Mouse (Mus musculus) layer of hippocampus, postnatal 36 days (tissue): ENCODE data around the gene Luc7l3. TPM values are rescaled to one million over a fixed set of nuclear protein-coding genes. Genes with fewer than 3 reads are reported as not detected.

Experiments
- DNase-seq, 2 experiments: peaks; one replicate each; pipeline ENCODE4 v3.0.0; 2022
- total RNA-seq, 2 experiments: library from RNA; stranded (reverse); gene quantifications; 2 replicates each; pipeline ENCODE4 v1.2.3; 2021

The Luc7l3 gene
- total RNA-seq, 2 experiments from 2014 or later = 120 to 123 TPM

DNA sequence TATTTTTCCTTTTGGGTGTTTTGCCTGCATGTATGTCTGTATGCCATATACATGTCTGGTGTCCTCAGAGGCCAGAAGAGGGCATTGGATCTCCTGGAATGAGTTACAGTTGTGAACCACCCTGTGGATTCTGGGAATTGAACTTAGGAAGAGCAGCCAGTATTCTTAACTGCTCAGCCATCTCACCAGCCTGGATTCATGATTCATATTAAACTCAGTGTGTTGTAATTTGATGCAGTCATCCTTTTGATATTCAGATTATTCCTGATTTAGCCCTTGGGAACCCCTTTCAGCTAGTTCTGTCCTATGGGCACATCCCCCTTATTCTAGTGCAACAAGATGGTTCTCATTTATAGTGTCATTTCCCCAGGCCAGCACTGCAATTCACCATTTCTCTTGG lies 14.8 kb upstream of the Luc7l3 start:
- no peak for DNase-seq

DNA sequence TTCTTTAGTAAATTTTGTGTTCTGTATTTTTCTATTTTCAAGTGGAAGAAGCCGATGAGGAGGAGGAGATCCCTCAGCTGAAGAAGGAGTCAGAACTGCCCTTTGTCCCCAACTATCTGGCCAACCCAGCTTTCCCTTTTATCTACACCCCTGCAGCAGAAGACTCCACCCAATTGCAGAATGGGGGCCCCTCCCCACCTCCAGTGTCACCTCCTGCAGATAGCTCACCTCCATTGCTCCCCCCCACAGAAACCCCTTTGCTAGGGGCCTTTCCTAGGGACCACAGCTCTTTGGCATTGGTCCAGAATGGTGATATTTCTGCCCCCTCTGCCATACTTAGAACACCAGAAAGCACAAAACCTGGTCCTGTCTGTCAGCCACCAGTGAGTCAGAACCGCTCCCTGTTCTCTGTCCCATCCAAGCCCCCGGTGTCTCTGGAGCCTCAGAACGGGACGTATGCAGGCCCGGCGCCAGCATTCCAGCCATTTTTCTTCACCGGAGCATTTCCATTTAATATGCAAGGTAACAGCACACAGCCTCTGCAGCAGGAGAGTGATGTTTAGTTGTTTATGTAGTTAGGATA lies 12.7 kb upstream of the Luc7l3 start:
- DNase-seq = no peak

DNA sequence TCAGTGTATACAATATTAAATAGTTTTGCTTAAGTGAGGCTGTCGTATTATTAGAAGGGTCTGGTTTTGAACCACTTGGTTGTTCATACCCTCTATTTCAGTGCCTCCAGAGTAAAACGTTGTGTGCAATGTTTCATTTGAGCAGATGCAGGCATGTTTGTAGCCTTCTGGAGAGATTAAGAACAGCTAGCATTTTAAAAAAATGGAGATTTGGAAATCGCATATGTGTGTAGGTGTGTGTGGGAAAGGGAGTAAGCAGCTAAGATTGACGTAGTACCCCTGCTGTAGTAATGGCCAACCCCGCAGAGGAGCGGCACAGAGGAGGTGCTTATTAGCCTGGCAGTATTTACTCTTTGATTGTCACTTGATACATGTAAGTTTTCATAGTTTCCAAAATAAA lies 10.9 kb upstream of the Luc7l3 start:
- DNase-seq = no peak

DNA sequence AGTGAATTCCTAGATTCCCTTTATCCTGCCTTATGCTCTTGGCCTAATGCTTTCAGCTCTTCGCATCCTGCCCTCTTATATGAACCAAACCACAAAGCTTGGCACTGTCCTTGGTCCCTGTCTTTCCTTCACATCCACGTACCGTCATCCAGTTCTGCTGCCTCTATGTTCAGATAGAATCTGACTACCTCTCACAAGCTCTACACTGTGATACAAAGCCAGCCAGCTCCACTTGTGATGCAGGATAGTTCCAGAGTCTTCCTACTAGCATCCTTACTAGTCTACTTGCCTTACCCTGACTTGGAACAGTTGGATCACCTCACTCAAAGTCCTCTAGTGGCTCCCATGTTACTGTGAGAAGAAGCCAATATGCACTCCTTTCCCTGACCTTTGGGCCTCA lies 8.4 kb upstream of the Luc7l3 start:
- no peak for DNase-seq

DNA sequence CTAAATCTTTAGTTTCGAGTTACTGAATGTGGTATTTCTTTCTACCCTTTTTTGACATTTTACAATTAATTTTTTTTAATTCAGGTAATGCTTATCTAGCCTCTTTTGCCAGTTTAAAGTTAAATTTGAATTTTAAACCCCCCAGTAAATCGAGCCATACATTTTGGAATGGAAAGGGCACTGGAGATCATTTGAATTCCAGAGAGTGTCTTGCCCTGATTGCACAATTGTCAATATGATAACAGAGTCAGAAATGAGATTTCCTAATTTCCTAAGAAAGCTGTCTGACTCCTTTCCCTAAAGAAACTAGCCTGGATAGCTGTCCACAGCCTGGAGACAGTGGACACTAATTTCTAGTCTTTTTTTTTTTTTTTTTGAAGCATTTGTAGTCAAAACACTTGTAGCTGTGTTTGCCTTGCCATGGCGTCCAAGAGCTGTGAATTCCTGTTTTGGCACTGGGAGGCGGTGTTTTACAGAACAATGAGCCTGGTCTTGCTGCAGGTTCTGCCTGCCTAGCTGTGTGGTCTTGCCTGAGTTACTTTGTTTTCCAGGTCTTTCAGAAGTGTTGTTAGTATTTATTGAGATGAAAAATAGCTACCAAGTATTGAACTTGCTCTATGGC lies 7.6 kb upstream of the Luc7l3 start:
- DNase-seq = peak; percentile 57 to 58

DNA sequence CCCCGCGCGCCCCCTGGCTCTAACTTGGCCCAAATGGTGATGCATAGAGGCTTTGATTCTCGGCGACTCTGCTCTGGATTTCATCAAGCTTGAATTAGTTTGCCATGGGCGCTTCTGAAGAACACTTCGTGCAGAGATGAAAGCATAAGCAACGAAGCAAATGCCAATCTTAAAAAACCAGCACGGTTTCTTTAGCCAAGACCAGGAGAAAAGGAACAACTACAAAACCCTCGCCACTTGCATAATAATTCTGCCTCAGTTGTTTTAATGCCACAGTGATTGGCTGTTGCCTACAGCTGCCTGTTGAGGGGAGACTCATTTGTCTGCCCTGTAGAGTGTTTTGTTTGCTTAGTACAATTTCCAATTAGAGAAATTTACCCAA lies 6.8 kb upstream of the Luc7l3 start:
- no peak for DNase-seq

DNA sequence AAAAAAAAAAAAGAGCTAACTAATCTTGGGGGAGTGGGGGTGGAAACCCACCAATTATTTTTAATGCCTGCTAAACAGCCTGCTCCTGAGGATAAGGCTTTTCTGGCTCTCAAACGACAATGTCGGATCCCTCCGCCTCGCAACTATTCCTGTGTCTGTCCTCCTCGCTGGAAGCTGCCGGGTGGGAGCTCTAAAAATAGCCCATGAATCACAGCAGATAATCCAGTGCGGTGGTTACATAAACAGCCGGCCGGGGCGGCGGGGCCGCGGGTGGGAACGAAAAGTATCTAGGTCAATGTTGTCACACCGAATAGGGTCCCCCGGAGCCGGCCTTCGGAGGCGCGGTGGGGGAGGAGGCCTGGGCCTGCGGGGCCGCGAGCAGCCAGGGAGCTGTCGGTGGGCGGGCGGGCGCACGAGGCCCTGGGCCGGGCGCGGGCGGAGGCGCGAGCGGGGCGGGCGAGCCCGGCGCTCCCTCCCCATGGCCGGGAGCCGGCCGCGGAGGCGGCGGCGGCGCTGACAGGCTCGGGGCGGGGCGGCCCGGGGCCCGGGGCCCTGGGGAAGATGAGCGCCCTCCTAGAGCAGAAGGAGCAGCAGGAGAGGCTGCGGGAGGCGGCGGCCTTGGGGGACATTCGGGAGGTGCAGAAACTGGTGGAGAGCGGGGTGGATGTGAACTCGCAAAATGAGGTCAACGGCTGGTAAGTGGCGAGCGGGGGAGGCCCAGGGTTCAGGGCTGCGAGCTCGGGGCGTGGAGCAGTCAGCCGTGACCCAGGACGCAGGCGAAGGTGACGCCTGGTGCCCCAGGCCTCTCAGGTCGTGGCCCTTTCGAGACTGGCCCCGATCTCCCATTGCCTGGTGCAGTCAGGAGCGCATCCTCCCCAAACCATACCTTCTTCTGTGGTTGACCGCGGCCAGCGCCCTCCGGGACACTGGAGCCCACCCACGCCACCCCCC lies 6.2 kb upstream of the Luc7l3 start, which contains the start of gene Ankrd40:
Gene Ankrd40, plus strand, starts transcription at position 309 of the 951 bp plus-strand sequence.
- peak; percentile 97 for DNase-seq

DNA sequence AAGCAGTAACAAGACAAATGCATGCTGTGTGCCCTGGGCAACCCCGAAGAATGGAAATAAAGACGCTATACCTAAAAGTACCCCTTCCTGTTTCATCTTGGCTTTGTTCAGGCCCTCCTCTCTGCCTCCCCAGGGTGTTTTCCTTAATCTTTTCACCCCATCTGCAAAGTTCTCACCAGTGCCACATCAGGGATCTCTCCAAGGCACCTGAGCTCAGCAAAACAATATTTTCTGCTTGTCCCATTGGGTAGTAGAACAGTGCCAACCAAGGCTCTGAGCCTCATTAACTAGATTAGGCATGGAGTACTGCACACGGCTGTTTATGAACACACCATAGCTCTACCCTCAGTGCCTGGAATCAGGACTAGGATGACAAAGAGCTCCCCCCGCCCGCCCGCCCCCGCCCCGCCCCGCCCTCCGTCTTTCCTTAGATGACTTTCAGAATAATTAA lies 5.2 kb upstream of the Luc7l3 start:
- DNase-seq = no peak

DNA sequence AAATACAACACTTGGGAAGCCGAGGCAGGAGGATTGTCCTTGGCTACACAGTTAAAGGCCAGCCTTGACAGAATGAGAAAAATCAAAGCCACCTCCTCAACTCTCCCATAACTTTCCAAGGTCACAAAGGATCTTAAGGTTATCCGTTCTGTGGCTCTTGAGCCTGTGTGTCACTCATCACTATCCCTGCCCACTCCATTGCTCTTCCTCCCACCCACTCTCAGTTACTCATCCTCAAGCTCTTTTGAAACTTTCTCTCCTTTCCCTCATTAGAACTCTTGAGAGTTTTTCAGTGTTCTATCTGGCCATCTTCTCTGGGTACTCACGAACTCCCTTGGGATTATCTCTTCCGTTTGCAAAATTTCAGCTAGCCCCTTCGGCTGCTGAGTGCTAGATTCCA lies 2.8 kb upstream of the Luc7l3 start:
- no peak for DNase-seq

DNA sequence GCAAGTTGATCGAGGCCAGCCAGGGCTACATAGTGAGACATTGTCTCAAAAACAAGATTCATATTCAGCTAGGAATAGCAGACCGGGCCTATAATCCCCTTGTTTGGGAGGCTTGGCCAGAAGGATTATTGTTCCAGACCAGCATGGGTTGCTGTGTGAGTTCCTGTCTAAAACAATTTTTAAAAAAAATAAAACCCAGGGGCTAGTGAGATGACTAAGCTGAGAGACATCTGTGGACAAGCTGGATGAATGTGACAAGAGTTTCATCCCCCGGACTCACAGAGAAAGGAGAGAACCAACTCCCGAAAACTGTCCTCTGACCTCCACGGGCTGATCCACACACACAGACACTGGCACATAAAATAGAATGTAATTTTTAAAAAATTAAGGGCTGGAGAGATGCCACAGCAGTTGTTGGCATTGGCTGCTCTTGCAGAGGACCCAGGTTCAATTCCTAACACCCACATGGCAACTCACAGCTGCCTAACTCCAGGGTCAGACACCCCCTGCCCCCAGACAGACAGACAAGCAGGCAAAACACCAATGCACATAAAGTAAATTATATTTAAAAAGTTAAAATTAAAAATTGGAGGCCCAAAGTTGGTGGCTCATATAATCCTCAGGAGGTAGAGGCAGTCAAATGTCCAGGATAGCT lies 1.6 kb upstream of the Luc7l3 start:
- no peak for DNase-seq

DNA sequence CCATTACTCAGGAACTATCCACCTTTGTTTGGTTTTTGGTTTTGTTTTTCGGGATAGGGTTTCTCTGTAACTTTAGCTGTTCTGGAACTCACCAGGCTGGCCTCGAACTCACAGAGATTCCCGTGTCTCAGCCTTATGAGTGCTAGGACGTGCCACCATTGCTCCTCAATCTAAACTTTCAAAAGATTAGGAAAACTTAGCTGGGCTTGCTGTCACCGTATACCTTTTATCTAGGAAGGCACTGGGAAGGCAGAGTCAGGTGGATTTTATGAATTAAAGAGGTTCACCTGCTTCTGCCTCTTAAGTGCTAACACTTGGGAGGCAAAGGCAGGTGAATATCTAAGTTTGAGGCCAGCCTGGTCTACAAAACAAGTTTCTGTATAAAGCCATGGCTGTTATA lies 848 bp upstream of the Luc7l3 start:
- DNase-seq = no peak

DNA sequence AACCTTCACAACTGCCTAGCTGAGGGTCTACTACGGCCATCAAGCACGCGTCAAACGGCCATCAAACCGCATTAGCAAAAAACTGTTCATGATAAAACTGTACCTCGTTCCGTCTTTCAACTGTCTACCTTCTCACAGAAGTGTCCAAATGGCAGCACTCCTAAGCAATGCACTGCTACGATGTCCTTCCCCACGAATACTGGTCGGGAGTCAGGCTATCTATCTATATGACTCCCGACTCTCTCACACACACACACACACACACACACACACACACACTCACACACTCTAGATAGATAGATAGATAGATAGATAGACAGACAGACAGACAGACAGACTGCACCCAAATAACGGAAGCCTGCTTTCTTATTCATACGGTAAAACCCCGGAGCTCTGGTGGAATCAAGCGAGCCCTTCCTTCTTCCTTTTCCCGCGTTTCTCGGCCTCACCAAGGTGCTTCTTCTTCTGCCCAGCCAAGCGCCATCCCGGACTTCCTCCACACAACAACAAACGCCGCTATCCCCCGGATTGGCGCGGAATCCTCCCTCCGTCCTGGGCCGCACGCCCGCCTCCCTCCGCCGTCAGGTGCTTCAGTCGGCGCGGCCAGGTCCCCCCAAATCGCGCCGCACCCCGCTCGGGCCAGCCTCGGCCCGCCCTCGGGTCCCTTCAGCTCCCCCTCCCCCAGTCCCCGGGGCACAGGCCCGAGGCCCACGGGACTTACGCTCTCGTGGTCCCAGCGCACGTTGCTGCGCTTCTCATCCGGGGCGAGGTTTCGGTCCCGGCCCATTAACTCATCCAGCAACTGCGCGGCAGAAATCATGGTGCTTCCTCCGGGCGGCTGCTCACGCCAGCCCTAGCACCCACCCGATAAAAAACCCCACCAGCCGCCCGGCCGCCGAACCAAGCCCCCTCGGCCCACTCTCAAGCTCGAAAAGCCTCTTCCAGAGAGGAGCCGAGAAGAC lies 538 bp downstream of the Luc7l3 start:
- no peak for DNase-seq

DNA sequence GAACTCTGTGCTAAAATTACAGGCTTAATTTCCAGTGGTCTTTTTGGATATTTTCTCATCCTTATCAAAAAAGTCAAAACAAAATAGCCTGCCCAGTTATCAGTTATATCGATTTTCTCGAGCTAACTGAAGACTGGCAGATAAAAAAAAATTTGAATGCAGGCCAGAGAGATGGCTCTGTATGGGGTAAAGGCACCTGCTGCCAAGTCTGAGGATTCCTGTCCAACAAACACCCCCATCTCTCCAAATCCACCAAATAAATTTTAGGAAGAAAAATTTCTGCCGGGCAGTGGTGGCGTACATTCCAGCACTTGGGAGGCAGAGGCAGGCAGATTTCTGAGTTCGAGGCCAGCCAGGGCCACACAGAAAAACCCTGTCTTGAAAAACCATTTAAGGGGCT lies 3.7 kb downstream of the Luc7l3 start:
- no peak for DNase-seq

DNA sequence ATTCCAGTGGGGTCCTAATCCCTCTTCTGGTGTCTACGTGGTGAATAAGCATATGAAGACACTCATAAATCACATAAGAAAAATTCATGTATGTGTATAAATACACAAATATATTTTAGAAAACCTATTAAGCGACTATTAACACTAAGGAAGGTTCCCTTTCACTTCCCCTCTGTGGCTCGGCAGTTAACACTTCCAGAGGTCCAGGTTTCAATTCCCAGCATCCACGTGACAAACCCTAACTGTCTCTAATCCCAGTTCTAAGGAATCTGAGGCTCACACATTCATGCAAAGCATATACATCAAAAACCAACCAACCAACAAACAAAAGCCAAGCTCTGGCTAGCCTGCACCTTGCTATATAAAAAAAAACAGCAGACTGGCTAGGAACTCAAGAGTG lies 4.3 kb downstream of the Luc7l3 start:
- no peak for DNase-seq

DNA sequence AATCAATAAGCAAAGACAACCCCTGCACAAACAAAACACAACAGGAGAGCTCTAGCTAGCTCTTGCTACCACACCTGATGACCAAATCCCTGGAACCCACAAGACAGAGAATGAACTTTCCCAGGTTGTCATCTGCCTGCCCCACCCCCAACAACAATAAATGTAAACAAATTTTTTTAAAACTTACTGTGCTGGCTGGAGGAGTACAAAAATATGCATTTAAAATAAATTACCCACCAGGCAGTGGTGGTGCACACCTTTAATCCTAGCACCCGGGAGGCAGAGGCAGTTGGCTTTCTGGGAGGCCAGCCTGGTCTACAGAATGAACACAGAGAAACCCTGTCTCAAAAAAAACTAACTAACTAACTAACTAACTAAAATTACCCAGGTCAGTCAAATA lies 4.8 kb downstream of the Luc7l3 start:
- DNase-seq = no peak

DNA sequence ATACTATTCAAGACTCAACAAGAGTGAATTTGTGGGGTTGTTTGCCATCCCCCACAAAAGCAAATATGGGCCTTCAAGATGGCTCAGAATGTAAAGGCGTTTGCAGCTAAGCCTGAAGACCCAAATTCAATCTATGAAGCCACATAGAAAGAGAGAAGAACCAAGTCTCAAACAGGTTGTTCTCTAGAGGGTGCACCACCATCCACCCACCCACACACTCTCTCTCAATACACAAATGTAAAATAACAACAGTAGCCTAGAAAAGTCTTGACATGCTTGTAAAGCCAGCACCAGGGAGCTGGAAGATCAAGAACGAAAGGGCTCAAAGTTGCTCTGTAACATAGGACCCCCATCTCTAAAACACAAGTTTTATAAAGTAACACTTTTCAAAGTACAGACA lies 5.3 kb downstream of the Luc7l3 start:
- no peak for DNase-seq

DNA sequence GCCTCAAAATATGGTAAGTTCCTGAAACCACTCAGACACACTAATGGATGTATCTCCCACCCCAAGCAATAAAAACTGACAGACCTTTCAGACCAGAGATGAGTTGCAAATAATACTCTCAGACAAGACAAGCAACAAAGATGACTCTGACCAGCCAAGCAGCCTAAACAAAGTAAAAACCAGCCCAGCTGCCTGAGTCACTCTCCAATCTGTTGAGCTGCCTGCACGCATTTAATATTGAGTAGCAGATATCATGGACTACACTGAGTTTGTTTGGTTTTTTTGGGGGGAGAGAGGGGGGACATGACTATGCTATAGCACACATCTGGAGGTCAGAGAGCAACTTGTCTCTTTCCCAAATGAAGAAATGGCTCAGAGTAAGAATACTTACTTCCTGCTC lies 6.5 kb downstream of the Luc7l3 start:
- no peak for DNase-seq

DNA sequence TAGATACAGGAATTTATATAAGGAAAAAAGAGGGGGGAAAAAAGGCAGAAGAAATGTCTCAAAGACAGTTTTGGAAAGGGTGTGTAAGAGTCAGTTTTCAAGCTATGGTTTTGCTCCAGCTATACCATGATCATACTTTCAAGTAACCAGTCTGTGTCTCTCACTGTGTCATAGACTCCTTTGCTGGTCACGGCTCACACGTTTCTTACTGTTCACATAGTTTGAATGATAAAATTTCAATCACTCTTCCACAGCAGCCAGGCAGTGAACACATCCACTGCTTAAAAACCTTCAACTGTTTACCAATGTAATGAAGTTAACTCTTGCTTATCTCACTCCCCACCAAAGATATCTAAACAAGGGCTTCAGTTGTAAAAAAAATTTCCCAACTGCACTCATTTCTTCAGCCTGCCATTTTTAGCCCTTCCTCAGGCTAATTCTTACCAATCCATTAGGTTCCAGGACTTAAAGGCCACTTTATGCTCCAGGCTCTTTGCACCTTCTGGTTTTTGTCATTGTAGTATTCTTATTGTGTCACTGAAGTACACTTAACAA lies 7.6 kb downstream of the Luc7l3 start:
- DNase-seq = no peak

DNA sequence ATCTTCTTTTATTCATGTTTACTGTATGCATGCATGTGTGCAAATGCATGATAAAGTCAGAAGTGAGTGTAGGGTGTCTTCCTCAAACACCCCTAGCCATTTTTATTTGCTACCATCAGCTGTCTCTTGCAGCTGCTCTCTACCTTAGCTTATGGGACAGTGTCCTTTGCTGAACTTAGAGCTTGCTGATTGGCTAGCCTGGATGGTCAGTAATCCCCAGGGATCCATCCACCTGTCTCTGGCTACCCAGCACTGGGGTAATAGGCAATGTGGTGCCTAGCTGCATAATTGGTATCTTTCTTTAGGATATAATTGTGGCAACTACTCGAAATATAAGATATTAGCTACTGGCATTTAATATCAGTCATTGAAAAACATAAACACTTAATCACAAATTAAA lies 9.1 kb downstream of the Luc7l3 start:
- no peak for DNase-seq

DNA sequence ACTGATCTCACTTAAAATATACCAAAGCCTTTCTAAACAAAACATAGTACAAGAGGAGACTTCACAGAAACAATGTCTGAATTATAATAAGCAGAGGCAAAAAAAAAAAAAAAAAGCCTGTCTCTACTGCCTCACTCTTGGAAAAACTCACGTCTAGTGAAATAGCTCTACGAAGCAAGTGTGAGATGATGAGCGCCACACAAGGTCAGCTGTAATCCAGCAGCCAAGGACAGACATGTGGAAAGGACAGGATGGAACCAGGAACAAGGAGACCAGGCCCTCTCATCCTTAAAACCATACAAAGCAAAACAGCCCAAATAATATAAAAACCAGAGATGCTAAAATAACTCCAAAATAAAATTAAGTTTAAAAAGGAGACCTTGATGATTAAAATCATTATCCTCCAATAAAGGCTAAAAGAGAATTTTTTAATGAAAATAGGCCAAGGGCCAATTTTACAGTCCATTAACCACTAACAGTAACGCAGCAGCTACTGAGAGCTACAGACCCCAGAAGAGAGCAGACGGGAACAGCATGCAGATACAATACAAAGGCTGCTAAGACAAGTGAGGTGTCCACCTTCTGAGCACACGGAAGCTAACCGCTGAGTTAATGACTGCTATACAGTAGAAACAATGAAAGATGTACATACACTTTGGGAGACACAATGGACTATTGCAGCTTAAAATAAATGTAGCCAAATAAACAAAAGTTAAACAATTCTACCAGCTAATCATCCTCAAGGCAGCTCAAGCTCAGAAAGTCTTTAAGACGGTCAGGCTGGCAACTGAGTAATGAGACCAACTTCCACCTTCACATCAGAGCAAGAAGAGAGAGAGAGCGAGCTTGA lies 26.6 kb downstream of the Luc7l3 start:
- DNase-seq = no peak
